Mouse (Mus musculus) erythroid progenitor cell, adult 5-6 weeks (primary cell): ENCODE data around the gene Cabp1. TPM values are rescaled to one million over a fixed set of nuclear protein-coding genes. Genes with fewer than 3 reads are reported as not detected.
A peak's percentile ranks its signal among the peaks of the same experiment; 100 is the strongest.

Source experiments
- ATAC-seq: replicated peaks from 2 replicates; pipeline ENCODE4 v1.8.0; 2016; ENCODE audit warnings: moderate number of reproducible peaks, mild to moderate bottlenecking, moderate TSS enrichment, inconsistent platforms; ENCODE audit not compliant: poor library complexity, low FRiP score, severe bottlenecking
- total RNA-seq, 2 experiments: library from RNA; stranded (forward) in 1 of 2; stranded (reverse) in 1 of 2; fragments of 150-400 nt in 1 of 2; fragments of 186-747, 209-891 nt in 1 of 2; gene quantifications; 2 replicates each; pipeline versions ENCODE4 v1.2.3 to v1.2.4; 2015 to 2017; ENCODE audit warnings: low replicate concordance in 2 of 2

The Cabp1 gene
- total RNA-seq, 2 experiments from 2014 or later, result not detected

DNA sequence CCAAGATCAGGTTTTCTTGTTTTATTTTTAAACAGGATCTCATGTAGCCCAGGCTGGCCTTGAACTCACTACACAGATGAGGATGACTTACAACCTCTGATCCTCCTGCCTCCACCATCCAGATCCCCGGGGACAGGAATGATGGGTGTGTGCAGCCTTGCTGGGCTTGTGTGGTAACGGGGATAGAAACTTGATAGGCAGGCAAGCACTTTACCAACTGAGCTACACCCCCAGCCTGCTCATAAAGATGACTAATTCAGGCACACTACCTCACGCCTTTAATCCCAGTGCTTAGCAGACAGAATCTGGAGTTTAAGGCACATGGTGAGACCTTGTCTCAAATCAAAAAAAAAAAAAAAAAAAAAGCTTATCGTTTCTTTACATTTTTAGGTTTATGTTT is 18.7 kb upstream of the Cabp1 start:
- ATAC-seq, result no peak

DNA sequence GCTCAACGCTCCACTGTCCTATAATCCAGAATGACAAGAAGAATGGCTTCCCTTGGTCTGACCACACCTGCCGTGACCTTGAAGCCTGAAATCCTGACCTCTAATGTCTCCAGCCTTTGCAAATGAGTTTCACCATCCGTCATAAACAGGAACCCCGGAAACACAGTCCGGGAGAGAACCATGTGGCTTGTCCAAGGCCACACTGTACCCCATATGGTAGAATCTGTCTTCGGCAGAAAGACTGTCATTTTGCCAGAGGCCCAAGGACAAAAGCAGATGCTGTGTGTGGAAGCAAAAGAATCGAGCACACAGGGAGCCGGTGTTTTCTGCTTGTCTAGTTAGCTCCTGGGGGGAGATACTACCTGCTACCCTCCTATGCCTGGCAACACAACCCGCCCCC is 18.3 kb upstream of the Cabp1 start:
- no peak for ATAC-seq

DNA sequence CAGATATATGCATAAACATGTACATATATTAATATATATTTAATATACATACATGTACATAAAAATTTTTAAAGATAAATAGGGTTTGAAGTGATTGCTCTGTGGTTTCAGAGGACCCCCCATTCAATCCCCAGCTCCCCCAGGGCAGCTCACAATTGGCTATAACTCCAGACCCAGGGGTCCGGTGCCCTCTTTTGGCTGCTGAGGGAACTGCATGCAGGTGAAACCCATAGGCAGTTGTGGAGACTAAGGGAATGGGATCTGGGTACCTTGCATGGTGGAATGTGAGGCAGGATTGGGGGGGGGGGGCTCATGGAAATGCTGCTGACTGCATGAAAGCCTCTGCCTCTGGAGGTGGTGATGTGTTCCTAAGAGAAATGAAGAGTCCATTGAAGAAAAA is 16.2 kb upstream of the Cabp1 start:
- peak; percentile 87 for ATAC-seq

DNA sequence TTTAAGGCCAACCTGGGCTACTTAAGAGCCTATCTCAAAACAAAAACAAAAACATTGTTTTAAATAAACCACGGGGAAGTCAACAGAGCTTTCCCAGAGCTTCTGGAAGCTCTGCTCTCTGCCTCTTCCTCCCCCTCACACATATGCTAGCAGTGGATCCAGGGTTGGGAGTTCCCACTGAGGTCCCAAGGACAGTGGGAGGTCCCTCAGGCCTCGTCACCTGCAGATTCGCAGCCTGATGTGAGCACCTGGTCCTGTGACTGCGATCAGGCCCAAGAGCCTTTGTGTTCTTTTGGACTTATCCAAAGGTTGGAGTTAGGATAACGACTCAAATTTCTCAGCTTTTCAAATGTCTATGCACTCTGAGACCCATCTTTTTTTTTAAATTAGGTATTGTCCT is 14.4 kb upstream of the Cabp1 start:
- ATAC-seq, result no peak

DNA sequence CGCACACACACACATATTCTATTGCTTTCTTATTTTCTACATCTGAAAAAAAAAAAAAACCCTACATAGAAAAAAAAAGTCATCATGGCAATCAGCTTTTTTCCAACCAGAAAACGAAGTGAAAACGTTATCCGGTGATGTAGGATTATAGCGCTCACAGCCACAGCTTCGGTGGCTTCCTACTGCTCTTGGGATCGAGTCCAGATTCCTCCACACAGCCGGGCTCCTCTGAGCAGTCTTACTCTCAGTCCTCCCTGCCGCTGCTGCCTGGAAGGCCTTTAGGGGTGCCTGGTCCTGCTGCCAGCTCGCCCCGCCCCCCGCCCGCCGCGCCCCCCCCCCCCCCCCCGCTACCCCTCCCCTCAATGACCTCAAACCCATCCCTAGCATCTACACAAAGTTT is 13.7 kb upstream of the Cabp1 start:
- no peak for ATAC-seq

DNA sequence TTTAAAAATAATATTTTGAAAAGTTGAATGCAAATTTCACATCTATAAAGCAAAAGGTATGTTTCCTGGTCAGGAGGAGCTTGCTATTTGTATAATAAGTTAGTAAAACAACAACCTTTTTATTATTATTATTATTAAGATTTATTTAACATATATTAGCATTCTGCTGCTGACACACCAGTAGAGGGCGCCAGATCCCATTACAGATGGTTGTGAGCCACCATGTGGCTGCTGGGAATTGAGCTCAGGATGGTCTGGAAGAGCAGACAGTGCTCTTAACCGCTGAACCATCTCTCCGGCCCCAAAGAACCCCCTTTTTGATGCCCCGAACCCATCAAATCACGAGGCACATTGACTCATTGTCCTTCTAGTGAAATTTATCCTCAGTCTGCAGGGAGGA is 13.1 kb upstream of the Cabp1 start:
- ATAC-seq, result no peak

DNA sequence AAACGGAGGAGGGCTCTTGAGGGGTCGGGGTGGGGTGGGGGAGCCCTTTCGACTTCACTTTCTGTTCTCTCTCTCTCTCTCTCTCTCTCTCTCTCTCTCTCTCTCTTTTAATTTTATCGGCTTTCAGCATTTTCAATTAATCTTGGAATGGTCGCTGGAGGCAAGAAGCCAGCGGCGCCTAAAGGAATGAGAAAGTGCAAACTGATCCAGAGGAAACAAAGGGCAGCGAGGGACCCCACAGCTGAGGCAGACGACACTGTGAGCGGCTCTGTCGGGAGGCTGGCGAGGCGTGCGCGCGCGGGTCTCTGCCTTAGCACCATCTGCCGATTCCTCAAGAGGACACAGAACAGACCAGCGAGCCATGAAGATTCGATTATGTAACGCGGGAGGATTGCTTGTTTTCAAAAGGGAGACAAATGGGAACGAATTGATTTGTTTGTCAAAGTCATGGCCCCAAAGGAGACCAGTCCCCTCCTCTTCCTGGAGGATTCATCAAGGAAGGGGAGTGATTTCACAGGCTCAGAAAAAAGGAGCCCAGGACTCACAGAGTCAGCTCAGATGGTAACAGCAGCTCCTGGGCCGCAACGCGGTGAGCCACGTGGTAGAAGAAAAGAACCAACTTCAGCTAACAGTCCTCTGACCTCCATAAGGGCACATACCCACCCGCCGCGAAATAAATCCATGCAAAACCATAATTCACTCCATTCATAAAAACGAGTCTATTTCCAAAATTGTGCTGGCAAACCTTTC is 10.6 kb upstream of the Cabp1 start:
- ATAC-seq, result no peak

DNA sequence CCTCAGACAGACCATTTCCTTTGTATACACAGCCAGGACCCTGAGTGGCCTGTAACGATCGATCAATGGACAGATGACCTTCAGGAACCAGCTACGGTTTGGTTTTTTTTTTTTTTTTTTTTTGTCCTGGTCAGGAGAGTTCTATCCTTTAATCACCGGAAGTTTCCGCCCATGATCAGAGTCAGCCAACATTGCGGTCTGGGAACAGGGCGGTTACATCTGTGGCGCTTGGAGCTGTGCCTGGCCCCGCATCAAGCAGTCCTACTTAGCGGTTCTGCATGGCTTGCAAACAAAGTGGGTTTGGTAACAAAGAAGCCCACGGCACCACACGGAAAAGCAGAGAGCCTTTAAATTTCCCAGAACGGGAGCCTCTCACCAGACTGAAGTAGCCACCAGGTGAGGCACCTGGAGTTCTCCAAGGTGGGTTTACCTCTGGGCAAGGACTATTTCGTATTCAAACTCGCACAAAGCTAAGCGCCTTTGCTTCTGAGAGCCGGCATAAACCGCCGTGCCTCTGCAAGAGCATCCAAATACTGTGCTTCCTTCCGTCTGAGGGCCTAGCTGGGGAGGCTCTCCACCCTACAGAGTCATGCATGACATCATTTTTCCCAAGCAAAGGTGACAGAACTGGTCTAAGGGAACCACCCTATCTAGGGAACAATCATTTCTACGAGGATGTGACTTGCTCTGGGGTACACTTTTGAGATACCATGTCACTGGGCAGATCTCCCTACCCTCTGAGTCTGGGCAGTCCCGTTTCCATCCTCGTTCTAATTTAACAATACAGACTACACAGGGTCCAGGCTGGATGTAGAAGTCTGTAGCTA is 9.8 kb upstream of the Cabp1 start:
- no peak for ATAC-seq

DNA sequence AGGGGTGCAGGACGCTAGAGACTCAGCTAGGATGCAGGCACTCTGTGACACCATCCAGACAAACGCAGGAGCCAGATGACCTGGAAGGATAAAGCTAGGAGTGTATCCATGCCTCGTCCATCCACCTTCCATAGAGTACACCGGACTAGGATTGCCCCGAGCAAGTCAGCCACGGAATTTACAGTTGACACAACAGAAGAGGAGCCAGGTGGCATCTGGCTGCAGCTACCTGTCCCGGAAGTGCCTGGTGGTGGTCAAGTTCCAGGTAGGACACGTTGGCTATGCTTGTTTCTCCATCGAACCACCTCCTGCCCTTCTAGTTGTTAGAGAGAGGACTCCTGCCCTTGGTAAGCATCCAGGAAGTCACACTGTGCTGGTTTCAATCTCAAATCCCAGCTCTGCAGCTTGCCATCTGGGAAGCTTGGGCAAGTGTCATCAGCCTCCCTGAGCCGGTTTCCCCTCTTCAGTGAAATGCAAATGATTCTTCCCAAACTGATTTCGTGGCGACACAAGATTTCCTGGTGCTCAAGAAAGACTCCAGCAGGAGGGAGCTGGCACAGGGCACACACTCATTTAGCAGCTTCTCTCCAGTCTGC is 543 bp upstream of the Cabp1 start:
- no peak for ATAC-seq

DNA sequence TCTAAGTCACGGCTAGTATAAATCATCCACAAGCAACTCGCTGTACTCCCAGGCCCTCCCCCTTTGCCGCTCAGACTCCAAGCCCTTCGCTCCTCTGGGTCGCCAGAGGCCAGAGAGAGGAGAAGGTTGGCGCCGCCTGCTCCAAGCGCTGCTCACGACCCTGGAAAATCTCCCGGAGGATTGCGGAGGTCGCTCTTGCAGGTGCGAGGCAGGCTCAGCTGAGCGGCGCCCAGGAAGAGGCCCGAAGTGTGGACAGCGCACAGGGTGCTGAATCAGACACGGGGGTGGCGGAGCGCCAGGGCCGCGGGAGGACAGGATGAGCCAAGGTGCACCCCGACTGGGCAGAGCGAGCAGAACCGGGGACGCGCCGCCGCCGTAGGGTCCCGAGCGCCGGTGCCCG is 955 bp downstream of the Cabp1 start:
- no peak for ATAC-seq

DNA sequence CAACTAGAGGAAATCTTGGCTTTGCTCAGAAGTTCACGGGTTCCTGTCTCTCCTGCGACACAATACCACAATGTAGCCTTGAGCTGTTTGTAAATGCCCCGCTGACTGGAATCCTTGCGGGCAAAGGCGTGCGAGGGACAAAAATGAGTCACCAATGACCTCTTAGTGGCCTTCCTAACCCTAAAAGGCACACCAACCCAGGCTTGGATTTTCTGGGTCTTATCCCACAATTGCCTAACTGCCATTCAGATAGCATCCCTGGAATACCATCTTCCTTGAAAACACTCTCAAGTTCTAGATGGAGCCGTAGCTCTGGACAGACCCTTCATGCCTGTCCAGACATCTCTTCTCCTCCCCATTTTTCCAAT is 1.4 kb downstream of the Cabp1 start:
- ATAC-seq, result no peak

DNA sequence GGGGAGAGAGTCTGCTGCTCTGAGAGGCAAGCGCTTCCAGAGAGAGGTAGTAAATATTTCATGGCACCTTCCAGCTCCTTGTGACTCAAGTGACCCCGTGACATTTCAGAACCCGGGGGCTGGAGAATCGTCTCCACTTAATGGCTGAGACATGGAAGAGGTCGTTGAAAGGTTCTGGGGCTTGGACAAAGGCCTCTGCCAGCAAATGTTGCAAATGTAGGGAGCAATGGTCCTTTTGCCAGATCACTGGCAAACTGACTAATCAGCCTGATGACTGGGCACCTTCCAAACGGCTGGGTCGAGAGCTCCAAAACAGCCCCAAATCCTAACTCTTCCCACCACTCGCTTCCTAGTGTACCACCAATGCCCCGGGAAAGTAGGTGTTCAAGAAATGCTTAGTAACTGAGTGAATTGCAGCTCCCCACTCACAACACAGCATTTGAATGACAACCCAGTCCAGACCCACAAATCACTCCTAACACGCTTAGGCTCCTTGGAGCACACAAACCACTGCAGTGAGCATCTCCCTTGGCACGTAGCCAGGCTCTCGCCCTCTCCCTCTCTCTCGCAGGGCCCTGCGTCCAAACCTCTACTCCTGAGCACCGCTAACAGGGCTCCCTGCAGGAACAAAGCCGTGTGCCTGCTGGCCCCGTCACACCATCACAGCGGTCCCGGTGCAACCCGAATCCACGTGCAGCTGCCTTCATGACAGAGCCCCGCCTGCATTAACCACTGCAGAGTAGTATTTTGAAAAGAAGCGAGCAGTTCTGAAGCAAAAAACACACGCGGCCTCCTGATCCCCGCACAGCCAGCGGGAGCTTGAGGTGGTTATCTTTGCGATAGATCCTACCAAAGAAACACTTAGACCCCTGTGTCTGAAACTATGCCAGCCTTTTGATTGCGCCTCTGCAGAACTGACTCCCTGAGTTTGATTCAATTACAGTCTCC is 2.0 kb downstream of the Cabp1 start:
- ATAC-seq, result no peak

DNA sequence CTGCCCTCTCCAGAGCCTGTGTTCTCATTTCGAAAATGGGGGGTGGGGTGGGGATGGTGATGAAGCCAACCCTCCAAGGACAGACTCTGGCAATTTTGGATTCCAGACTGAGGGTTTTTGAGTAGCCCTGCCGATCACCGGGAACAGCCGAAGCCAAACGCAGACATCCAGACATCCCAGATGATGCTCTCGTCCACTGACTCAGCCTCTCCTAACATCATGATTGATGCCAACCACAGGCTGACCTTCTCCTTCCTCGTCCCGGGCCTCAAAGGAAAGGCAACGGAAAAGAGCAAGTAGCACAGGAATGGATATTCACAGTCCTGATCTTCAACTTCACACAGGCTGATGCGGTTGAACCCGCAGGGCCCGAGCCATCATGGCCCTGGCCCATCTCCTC is 4.1 kb downstream of the Cabp1 start:
- ATAC-seq, result no peak

DNA sequence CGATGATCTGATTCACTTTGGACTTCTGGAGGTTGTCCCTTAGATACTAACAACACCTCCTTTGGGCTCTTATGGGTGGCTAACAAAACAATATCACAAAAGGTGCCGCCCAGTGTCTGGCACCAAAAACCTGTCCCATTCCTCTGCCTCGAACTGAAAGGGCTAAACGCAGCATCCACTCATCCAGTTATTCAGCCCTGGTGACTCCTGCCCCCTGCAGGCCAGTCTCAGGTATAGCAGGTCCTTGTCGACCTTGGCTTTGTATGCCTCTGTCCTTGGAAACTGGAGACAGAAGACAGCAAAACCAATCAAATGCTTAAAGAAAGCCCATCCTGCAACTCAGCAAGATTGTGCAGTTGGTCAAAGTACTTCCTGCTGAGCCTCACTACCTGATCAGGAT is 5.4 kb downstream of the Cabp1 start:
- no peak for ATAC-seq

DNA sequence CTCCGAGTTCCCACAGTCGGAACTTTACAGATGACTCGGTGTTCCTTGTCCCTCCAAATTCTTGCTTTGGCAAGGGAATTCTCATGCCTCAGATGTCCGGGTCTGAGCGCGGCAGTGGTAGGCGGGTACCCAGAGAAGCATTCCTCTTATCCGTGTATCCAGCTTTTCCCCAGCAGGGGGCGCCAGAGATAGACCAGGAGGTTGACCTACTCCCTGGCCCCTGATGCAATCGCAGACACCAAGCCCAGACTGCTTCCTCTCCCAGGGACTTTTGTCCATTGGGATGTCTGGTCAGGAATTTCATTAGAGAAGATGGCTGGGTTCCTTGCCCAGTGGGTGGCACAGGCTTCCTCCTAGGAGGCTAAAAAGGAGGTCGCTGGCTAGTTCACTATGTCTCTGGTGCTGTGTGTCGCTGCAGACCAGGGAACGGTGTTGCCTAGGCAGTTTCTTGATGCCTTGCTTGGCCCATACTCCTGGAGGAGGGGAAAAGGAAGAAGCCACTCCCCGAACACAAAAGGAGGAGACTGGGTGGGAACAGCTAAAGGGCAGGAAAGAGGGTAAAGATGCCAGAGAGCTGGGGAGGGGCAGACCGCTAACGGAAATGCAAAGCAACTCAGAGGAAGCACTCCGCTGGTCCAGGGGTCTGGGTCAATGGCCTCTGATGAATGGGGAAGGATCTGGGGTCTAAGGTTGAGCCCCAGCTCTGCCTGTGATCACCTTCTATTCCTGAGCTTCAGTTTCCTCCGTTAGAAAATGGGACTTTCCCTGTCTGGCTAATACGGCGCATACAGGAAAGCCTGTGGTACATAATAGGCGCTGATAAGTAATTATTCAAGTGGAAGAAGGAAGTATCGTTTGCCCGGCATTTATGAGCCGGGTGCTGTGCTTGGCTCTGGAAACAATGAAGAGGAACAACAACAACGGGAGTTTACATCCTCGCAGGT is 6.7 kb downstream of the Cabp1 start:
- peak; percentile 83 for ATAC-seq

DNA sequence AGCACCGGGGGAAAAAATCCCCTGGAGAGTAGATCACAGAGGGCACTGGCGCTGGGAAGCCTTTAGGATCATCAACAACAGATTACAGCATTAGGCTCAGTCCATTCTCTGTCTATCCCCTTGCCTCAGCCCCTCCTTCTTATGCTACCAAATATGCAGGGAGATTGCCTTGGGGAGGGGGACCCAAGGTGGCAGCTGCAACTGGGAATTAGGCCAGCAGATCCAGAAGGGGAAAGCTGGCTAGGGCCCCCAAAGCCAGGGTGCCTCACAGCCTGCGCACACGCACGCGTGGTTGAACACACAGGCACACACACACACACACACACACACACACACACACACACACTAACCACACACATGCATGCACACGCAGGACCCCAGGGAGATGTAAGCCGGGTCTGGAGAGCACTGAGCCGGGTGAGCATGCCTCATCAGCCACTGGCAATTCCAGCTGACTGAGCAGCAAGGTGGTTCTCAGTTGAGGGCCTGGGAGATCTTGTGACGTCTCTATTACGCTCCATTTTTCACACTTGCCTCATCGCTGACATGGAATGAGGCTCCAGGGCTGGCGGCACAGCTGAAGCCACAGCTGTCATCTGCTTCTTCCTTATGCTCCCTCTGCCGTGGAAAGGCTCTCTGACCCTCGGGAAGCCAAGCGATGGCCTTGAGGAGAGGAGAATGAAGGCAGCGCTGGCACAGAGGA is 7.7 kb downstream of the Cabp1 start:
- ATAC-seq, result no peak

DNA sequence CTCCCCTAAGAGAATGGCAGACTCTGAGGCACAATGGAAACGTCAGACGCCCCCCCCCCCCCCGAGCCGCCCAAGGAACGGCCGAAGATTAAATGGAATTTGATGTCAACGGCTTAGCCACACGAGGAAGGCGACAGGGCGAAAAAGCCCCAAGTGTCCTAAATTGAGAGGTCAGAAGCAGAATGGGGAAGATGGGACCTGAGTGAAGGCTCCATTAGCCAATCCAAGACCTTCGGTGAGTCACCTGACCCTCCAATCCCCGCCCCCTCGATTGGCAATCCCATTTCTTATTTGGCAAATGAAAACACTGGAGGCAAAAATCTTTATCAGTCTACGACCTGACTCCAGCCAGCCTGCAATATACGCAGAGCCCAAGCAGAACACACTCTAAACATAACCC is 9.5 kb downstream of the Cabp1 start:
- ATAC-seq, result no peak

DNA sequence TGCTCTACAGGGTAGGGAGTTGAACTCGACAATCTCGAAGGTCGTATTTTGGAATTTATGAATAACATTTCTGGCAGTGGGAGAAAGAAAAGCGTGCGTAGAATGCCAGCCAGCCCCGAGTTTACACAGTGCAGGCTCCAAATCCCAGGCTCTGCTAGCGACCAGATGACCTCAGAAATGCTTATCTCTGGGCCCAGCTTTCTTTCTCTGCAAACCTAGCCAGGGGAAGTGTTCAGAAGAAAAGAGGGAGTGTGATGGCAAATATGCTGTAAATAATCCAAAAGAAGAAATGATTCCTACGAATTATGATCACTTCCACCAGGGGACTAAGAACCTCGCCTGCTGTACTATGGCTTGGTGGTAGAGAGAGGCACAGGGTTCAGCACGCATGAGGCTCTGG is 10.7 kb downstream of the Cabp1 start:
- no peak for ATAC-seq
